Mouse (Mus musculus): ENCODE results near the gene Cnn2. TPM values are rescaled to one million over a fixed set of nuclear protein-coding genes. Genes with fewer than 3 reads are reported as not detected.

The Cnn2 gene
- polyA plus RNA-seq (2017; shearing (Covaris generic)) = 937 TPM

GRCm38 (mm10) chr10:79988506-79989271 is at the start of gene Cnn2:
Gene Cnn2, plus strand, starts transcription at chr10:79988584.

GRCm38 (mm10) chr10:79959847-79960601 is 28.4 kb upstream of the Cnn2 start, which contains the start of gene Wdr18:
Gene Wdr18, plus strand, starts transcription at chr10:79960152.

GRCm38 (mm10) chr10:79970415-79971182 is 17.8 kb upstream of the Cnn2 start, which contains the start of gene Grin3b:
Gene Grin3b, plus strand, starts transcription at chr10:79970715.

GRCm38 (mm10) chr10:79984195-79984816 is 4.1 kb upstream of the Cnn2 start, which contains the start of gene Tmem259:
Gene Tmem259, minus strand, starts transcription at chr10:79984330.

GRCm38 (mm10) chr10:79996272-79997033 is 8.1 kb downstream of the Cnn2 start, which contains the start of gene Abca7:
Gene Abca7, plus strand, starts transcription at chr10:79996494.

GRCm38 (mm10) chr10:80016511-80016910 is 28.1 kb downstream of the Cnn2 start, which contains the start of gene Arhgap45:
Gene Arhgap45, plus strand, starts transcription at chr10:80016653.

GRCm38 (mm10) chr10:80039559-80039979 is 51.2 kb downstream of the Cnn2 start, which contains the start of gene Polr2e:
Gene Polr2e, minus strand, starts transcription at chr10:80039795.

Other genes starting within 250 kb of the Cnn2 start
- gene Polrmt, start 242.0 kb upstream of the Cnn2 start, polyA plus RNA-seq (2017; shearing (Covaris generic)) = 55.8 TPM
- 0.45 TPM for gene Fgf22, start 233.5 kb upstream of the Cnn2 start, polyA plus RNA-seq (2017; shearing (Covaris generic))
- 61.1 TPM for gene Rnf126, start 221.6 kb upstream of the Cnn2 start, polyA plus RNA-seq (2017; shearing (Covaris generic))
- 0.29 TPM for gene Fstl3, start 211.3 kb upstream of the Cnn2 start, polyA plus RNA-seq (2017; shearing (Covaris generic))
- gene Prss57, start 197.6 kb upstream of the Cnn2 start, polyA plus RNA-seq (2017; shearing (Covaris generic)) = not detected
- 1.6 TPM for gene Palm, start 195.0 kb upstream of the Cnn2 start, polyA plus RNA-seq (2017; shearing (Covaris generic))
- gene Misp, start 167.6 kb upstream of the Cnn2 start, polyA plus RNA-seq (2017; shearing (Covaris generic)) = not detected
- 318 TPM for gene Ptbp1, start 134.2 kb upstream of the Cnn2 start, polyA plus RNA-seq (2017; shearing (Covaris generic))
- gene Prtn3, start 114.1 kb upstream of the Cnn2 start, polyA plus RNA-seq (2017; shearing (Covaris generic)) = not detected
- gene Plppr3, start 114.0 kb upstream of the Cnn2 start, polyA plus RNA-seq (2017; shearing (Covaris generic)) = 4.5 TPM
- gene Elane, start 102.3 kb upstream of the Cnn2 start, polyA plus RNA-seq (2017; shearing (Covaris generic)) = not detected
- gene Cfd, start 97.7 kb upstream of the Cnn2 start, polyA plus RNA-seq (2017; shearing (Covaris generic)) = not detected
- 40.9 TPM for gene Med16, start 79.7 kb upstream of the Cnn2 start, polyA plus RNA-seq (2017; shearing (Covaris generic))
- gene Gm26602, start 77.7 kb upstream of the Cnn2 start, polyA plus RNA-seq (2017; shearing (Covaris generic)) = 23.3 TPM
- 0.50 TPM for gene Kiss1r, start 71.6 kb upstream of the Cnn2 start, polyA plus RNA-seq (2017; shearing (Covaris generic))
- 193 TPM for gene R3hdm4, start 67.4 kb upstream of the Cnn2 start, polyA plus RNA-seq (2017; shearing (Covaris generic))
- gene Arid3a, start 61.5 kb upstream of the Cnn2 start, polyA plus RNA-seq (2017; shearing (Covaris generic)) = 9.6 TPM
- gene Wdr18, start 28.4 kb upstream of the Cnn2 start, polyA plus RNA-seq (2017; shearing (Covaris generic)) = 73.4 TPM
- gene Grin3b, start 17.9 kb upstream of the Cnn2 start, polyA plus RNA-seq (2017; shearing (Covaris generic)) = not detected
- gene Tmem259, start 4.3 kb upstream of the Cnn2 start, polyA plus RNA-seq (2017; shearing (Covaris generic)) = 32.9 TPM
- 60.9 TPM for gene Abca7, start 7.9 kb downstream of the Cnn2 start, polyA plus RNA-seq (2017; shearing (Covaris generic))
- 916 TPM for gene Arhgap45, start 28.1 kb downstream of the Cnn2 start, polyA plus RNA-seq (2017; shearing (Covaris generic))
- 195 TPM for gene Polr2e, start 51.2 kb downstream of the Cnn2 start, polyA plus RNA-seq (2017; shearing (Covaris generic))
- 441 TPM for gene Gpx4, start 58.6 kb downstream of the Cnn2 start, polyA plus RNA-seq (2017; shearing (Covaris generic))
- gene Sbno2, start 117.0 kb downstream of the Cnn2 start, polyA plus RNA-seq (2017; shearing (Covaris generic)) = 59.4 TPM
- 47.2 TPM for gene Stk11, start 127.2 kb downstream of the Cnn2 start, polyA plus RNA-seq (2017; shearing (Covaris generic))
- 400 TPM for gene Atp5d, start 150.0 kb downstream of the Cnn2 start, polyA plus RNA-seq (2017; shearing (Covaris generic))
- gene Cbarp, start 152.3 kb downstream of the Cnn2 start, polyA plus RNA-seq (2017; shearing (Covaris generic)) = 3.4 TPM
- gene Midn, start 159.7 kb downstream of the Cnn2 start, polyA plus RNA-seq (2017; shearing (Covaris generic)) = 5.6 TPM
- gene Cirbp, start 177.4 kb downstream of the Cnn2 start, polyA plus RNA-seq (2017; shearing (Covaris generic)) = 228 TPM
- 21.5 TPM for gene 1600002K03Rik, start 184.4 kb downstream of the Cnn2 start, polyA plus RNA-seq (2017; shearing (Covaris generic))
- 0.17 TPM for gene Efna2, start 190.9 kb downstream of the Cnn2 start, polyA plus RNA-seq (2017; shearing (Covaris generic))
- 119 TPM for gene Mum1, start 237.8 kb downstream of the Cnn2 start, polyA plus RNA-seq (2017; shearing (Covaris generic))

Measured in CD4-positive, CD25-positive, alpha-beta regulatory T cell (primary cell).